Mouse (Mus musculus): ENCODE data around the gene H13. TPM values are rescaled to one million over a fixed set of nuclear protein-coding genes. Genes with fewer than 3 reads are reported as not detected.

Gene H13
- total and polyA plus RNA-seq, 3 experiments = 116 to 175 (median 137) TPM

- TF ChIP-seq TBP (conservative IDR thresholded peaks at IDR 0.05; ENCODE audit: low read depth, low read length) (no peak), NELFE (IDR thresholded peaks at IDR 0.05; ENCODE audit: low read depth, low read length) (no peak; the same call in 1 of the 2 replicates), USF2 (conservative IDR thresholded peaks at IDR 0.05; ENCODE audit: low read depth, low read length) (no peak), POLR2AphosphoS2 (IDR thresholded peaks at IDR 0.05; ENCODE audit: low read depth, low read length) (no peak), CTCF (conservative IDR thresholded peaks at IDR 0.05 in 1 of 2, IDR thresholded peaks at IDR 0.05 in 1 of 2; ENCODE audit: low read depth in 2 of 2, low read length in 2 of 2) (peak in 1 of 2 experiments; percentile 98; a peak in 2 of 4 replicates), MYC (IDR thresholded peaks at IDR 0.05; ENCODE audit: low read depth, low read length) (peak; percentile 74; the same call in 1 of the 2 replicates), MAX (IDR thresholded peaks at IDR 0.05; ENCODE audit: low read length) (no peak), HCFC1 (IDR thresholded peaks at IDR 0.05; ENCODE audit: low read depth, low read length) (no peak), SIN3A (IDR thresholded peaks at IDR 0.05; ENCODE audit: low read length) (no peak)
Measured at GRCm38 (mm10) chr2:152678302-152678701, 9.0 kb downstream of the H13 start (continued).

GRCm38 (mm10) chr2:152678925-152679324 lies 9.7 kb downstream of the H13 start:
- in situ Hi-C loops (cut with MboI; ENCODE audit: low pct_ligation_motif_present, low pct_unique_long_range_greater_than_20kb, low sequenced_read_pairs) = no loop called here
- no peak for DNase-seq (ENCODE audit: extremely low read depth)
- H3K27me3 ChIP-seq (replicated peaks) = no peaks in the 10 kb centered on the region
- TF ChIP-seq NELFE (IDR thresholded peaks at IDR 0.05; ENCODE audit: low read depth, low read length) (no peak), TCF12 (IDR thresholded peaks at IDR 0.05; ENCODE audit: low read depth, low read length) (no peak), JUN (IDR thresholded peaks at IDR 0.05; ENCODE audit: insufficient read depth, low read depth, low read length) (no peak)
- no peak overlapping the region for H3K4me2 ChIP-seq (ENCODE audit: insufficient read depth, low read depth, poor library complexity, severe bottlenecking)
- no peak overlapping the region for H3K4me3 ChIP-seq (replicated peaks in 1 of 3; ENCODE audit: low read depth in 2 of 3, low read length in 2 of 3, poor library complexity in 1 of 3)
- H3K27ac ChIP-seq (ENCODE audit: insufficient read depth, low read depth) = no peak overlapping the region
- no peak overlapping the region for H3K9ac ChIP-seq (ENCODE audit: insufficient read depth, low read depth)
- H3K79me2 ChIP-seq (replicated peaks; ENCODE audit: control insufficient read depth, extremely low read depth, insufficient read depth, poor library complexity, severe bottlenecking) = peaks cover 45% of the 10 kb centered on the region
- peaks cover 11 to 54% of the 10 kb centered on the region in 2 experiments for H3K4me1 ChIP-seq (ENCODE audit: control insufficient read depth in 1 of 2, insufficient read depth in 2 of 2)
- peaks cover 81 to 96% of the 10 kb centered on the region in 2 experiments for H3K36me3 ChIP-seq (replicated peaks in 1 of 2; ENCODE audit: control insufficient read depth in 1 of 2, insufficient read depth in 1 of 2, low read length in 1 of 2)
- dilution Hi-C loops (cut with MboI; ENCODE audit: extremely low pct_ligation_motif_present, extremely low pct_unique_long_range_greater_than_20kb, low sequenced_read_pairs) = no loop called here
- H3K9me3 ChIP-seq (replicated peaks; ENCODE audit: low read length) = no peaks in the 10 kb centered on the region

DNA sequence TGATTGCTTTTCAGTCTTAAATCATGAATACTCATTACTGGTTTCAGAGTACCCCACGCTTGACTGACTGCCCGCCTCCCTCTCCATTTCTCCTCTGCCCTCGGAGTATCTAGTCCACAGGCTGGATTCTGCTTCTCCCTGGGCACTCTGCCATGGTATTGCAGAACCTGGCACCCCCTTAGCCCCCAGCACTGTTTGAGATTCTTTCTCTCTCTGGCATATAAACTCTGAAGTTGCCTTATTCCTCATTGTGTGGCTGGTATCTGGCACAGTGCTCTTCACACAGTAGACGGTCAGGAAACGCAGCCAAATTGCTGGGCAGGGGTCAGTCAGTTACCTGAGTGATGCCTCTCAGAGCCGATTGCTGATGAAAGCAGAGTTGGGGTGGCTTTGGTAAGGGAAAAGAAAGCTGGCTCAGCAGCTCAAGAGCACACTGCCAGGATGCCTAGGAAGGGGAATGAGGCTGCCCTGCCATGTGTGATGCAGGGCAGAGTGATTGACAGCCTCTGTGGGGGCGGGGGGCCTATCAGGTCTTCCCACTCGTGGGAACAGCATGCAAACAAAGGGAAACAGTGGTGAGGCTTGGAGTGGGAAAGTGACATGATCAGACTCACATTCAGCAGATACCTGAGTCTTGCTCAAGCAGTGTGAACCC lies 10.6 kb downstream of the H13 start:
- dilution Hi-C loops (cut with MboI; ENCODE audit: extremely low pct_ligation_motif_present, extremely low pct_unique_long_range_greater_than_20kb, low sequenced_read_pairs) (no loop called here), in situ Hi-C loops (cut with MboI; ENCODE audit: low pct_ligation_motif_present, low pct_unique_long_range_greater_than_20kb, low sequenced_read_pairs) (no loop called here)
- H3K79me2 ChIP-seq (replicated peaks; ENCODE audit: control insufficient read depth, extremely low read depth, insufficient read depth, poor library complexity, severe bottlenecking) = peaks cover 36% of the 10 kb centered on the region
- no peak overlapping the region for H3K4me2 ChIP-seq (ENCODE audit: insufficient read depth, low read depth, poor library complexity, severe bottlenecking)
- no peak overlapping the region for H3K27ac ChIP-seq (ENCODE audit: insufficient read depth, low read depth)
- H3K4me1 ChIP-seq (ENCODE audit: control insufficient read depth in 1 of 2, insufficient read depth in 2 of 2) = peaks cover 8 to 45% of the 10 kb centered on the region in 2 experiments; a peak in 3 of 4 replicates
- no peaks in the 10 kb centered on the region for H3K9me3 ChIP-seq (replicated peaks; ENCODE audit: low read length)
- H3K4me3 ChIP-seq (replicated peaks in 1 of 3; ENCODE audit: low read depth in 2 of 3, low read length in 2 of 3, poor library complexity in 1 of 3) = no peak overlapping the region
- no peaks in the 10 kb centered on the region for H3K27me3 ChIP-seq (replicated peaks)
- peaks cover 90 to 98% of the 10 kb centered on the region in 2 experiments for H3K36me3 ChIP-seq (replicated peaks in 1 of 2; ENCODE audit: control insufficient read depth in 1 of 2, insufficient read depth in 1 of 2, low read length in 1 of 2)
- no peak for TF ChIP-seq TBP (conservative IDR thresholded peaks at IDR 0.05; ENCODE audit: low read depth, low read length)
- no peak for DNase-seq (ENCODE audit: extremely low read depth)
- no peak overlapping the region for H3K9ac ChIP-seq (ENCODE audit: insufficient read depth, low read depth)
